Mouse (Mus musculus) ES-E14 (cell line): ENCODE data around the gene Yipf1.

ENCODE experiments used
- CHD2 ChIP-seq: IDR thresholded peaks from 2 replicates; pipeline ENCODE4 v1.6.1; 2014; ENCODE audit warnings: mild to moderate bottlenecking, low read depth, low read length, inconsistent platforms
- ZC3H11A ChIP-seq: IDR thresholded peaks from 2 replicates; pipeline ENCODE4 v1.6.1; 2012; ENCODE audit warnings: low read depth, mild to moderate bottlenecking, inconsistent platforms, low read length, borderline replicate concordance
- ZNF384 ChIP-seq: IDR thresholded peaks from 2 replicates; pipeline ENCODE4 v1.6.1; 2012; ENCODE audit warnings: low read depth, low read length, inconsistent platforms

DNA sequence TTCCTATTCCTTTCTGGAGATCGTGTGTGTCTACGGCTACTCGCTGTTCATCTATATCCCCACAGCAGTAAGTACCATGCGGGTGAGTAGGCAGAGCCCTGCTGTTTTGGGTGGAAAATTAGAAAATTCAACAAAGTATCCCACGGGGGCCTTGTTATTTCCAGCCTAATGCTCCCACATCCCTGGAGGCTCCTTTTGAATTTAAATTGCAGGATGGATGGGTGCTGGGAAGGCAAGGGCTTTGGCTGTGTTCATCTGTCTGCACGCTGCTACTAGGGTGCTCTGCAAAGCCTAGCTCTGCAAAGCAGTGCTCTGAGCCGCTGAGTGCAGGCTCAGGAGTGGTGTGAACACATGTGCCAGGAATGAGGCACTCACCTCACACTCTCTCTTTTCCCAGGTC is 30.4 kb downstream of the Yipf1 start:
- TF ChIP-seq CHD2 = no peak
- TF ChIP-seq ZC3H11A = no peak
- TF ChIP-seq ZNF384 = no peak
